Mouse (Mus musculus) layer of hippocampus, postnatal 10 days (tissue): ENCODE measurements around the gene Ankrd33b. TPM values are rescaled to one million over a fixed set of nuclear protein-coding genes. Genes with fewer than 3 reads are reported as not detected.

Source experiments
- DNase-seq, 2 experiments: peaks; one replicate each; pipeline ENCODE4 v3.0.0; 2021; ENCODE audit warnings: low spot score in 2 of 2
- long read RNA-seq: library from polyadenylated mRNA; stranded (forward); transcript quantifications from one replicate; pipeline ENCODE4 v2.0.0, GENCODE M21; 2023
- total RNA-seq, 2 experiments: library from RNA; stranded (reverse); gene quantifications; 2 replicates each; pipeline ENCODE4 v1.2.3; 2021

Ankrd33b gene
- total RNA-seq, result 10 to 100 TPM; 13.6 to 13.9 TPM
- long read RNA-seq, full-length matches to known transcripts, result 3 of 4 reads
- long read RNA-seq, partial matches to known transcripts, result 0 of 4 reads
- long read RNA-seq, other reads (novel, unspliced or antisense), result 1 of 4 reads

- DNase-seq, result peak; percentile 54 to 63
Observed at GRCm38 (mm10) chr15:31367481-31368200, at the start of gene Ankrd33b. Gene Ankrd33b (minus strand): TSS chr15:31367726.

DNA sequence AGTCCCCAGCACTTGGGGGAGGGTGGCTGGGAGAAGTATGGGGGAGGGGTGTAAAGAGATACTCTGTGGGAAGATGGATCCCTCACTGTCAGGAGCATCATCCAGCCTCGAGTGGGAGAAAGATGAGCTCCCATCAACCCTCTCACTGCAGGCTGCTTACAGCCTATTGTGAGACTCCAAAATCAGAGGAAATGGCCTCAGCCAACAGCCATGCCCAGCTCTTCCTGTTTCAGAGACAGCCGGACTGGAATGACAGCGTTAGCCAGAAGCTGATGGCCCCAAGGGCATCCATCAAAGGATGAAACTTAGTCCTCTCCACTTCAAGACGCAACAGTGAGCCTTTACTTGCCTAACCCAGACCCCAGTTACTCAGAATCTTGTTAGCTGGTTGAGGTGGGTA lies 47.7 kb upstream of the Ankrd33b start:
- no peak for DNase-seq

- DNase-seq, result no peak
Observed at GRCm38 (mm10) chr15:31414179-31414898, 46.8 kb upstream of the Ankrd33b start.

GRCm38 (mm10) chr15:31413662-31414061 lies 46.1 kb upstream of the Ankrd33b start:
- no peak for DNase-seq

- no peak for DNase-seq
Observed at GRCm38 (mm10) chr15:31412933-31413332, 45.4 kb upstream of the Ankrd33b start.

DNA sequence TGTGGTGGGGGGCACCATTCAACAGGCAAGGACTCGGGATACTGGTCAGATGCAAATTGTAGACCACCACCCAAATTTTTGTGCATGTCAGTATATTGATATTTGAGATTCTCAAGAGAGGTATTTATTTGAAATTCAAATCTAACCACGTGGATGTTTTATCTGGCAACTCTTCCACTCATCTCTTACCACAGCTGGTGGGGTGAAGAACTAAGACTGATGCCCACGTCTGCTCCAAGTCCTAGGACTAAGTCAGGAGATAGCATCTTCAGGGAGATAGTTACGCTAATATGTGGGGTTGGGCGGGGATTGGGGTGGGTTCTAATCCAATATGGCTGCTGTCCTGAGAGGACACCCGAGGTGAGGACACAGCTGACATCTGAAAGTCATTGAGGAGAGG lies 44.9 kb upstream of the Ankrd33b start:
- no peak for DNase-seq

DNA sequence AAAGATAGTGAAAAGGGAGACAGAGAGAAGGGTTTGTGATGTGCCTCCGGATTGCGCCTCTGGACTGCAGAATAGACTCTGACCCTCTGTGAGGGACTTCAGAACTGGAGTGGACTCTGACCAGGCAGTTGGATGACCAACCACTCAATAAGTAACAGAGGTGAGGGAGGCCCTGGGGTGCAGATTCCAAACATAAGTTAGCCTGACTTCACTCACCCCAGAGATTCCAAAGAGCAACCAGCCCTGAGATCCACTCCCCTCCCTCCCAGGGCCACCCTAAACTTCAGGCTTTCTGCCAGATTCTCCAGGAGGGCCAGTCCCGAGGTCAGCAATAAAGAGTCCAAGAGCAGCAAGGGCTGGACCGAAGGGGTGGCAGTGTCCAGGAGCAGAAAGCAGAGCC lies 40.0 kb upstream of the Ankrd33b start:
- DNase-seq, result no peak

GRCm38 (mm10) chr15:31406881-31407280 lies 39.4 kb upstream of the Ankrd33b start:
- no peak for DNase-seq

DNA sequence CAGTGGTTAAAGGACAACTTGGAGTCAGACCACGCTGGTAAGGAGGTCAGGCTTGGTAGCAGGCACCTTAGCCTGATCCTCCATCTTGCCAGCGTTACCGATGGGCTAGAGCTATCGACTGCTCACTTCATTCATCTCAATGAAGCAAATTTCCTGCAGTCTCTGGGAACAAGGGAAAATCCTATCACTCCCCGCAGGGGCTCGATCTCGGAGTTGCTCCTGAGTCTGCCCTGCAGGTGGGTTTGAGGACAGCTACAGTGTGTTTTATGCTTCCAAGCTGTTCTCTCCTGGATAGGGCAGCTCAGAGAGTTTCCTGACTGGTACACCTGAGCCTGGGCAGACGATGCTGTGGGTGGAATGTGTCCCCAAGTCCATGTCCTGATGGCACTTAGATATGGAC lies 36.8 kb upstream of the Ankrd33b start:
- no peak for DNase-seq

DNA sequence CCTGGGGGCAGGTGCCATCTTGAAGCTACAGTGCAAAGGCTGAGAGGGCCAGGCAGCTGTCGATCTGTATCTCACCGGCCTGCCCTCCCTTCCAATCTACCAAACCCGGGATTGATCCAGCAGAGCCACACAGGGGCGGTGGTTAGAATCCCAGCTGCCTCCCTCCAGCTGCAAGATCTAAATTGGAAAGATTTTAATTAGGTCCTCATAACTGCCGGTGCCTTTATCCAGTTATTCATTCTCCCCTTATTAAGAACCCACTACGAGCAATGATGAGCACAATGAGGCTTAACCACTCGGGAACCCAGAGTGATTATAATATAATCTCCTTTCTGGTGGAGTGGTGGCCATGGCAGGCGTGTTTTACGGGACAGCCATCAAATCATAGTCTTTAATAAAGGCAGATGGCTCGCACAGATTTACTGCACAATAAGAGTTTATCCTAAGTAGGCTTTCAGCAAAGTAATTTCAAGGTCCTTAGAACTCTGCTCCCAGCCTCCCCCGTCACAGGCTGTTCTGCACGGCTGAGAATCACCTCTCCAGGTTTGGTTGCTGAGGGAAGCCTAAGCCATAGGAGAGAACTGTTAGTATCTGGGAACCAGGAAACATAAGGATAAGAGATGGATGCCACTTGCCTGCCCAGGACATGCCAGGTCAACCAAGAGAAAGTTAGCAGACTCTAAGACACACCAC lies 34.8 kb upstream of the Ankrd33b start:
- DNase-seq, result no peak

DNA sequence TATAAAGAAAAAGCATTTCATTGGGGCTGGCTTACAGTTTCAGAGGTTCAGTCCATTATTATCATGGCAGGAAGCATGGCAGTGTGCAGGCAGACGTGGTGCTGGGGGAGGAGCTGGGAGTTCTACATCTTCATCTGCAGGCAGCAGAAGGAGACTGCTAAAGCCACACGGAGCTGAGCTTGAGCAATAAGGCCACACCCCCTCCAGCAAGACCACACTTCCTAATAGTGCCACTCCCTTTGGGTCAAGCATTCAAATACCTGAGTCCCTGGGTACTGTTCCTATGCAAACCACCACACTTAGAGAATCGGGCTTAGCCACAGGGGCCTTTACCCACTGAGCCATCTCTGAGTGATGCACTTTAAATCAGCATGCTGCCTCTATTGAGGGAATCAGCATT lies 33.4 kb upstream of the Ankrd33b start:
- DNase-seq, result no peak

DNA sequence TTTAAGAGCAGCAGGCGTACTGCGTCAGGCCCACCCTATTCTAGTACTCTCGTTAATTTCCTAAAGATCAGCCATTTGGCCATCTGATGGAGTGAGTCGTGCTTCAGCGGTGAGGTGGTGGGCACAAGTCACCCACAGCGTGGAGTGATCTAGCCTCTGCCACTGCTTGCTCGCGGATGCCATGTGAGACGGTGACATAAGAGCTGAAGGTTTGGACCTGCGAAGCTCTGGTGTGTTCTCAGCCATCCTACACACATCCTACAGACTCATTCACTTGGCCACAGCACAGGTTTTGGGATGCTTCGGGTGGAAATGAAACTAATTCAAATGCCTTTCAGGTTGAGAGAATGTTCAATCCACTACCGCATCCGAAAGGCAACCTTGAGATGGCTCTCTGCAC lies 31.2 kb upstream of the Ankrd33b start:
- DNase-seq, result no peak

- no peak for DNase-seq
Observed at GRCm38 (mm10) chr15:31397379-31397778, 29.9 kb upstream of the Ankrd33b start.

GRCm38 (mm10) chr15:31396755-31397154 lies 29.2 kb upstream of the Ankrd33b start:
- no peak for DNase-seq

GRCm38 (mm10) chr15:31395986-31396385 lies 28.5 kb upstream of the Ankrd33b start:
- DNase-seq, result no peak

- no peak for DNase-seq
Observed at GRCm38 (mm10) chr15:31393402-31393801, 25.9 kb upstream of the Ankrd33b start.

GRCm38 (mm10) chr15:31392705-31393104 lies 25.2 kb upstream of the Ankrd33b start:
- no peak for DNase-seq

DNA sequence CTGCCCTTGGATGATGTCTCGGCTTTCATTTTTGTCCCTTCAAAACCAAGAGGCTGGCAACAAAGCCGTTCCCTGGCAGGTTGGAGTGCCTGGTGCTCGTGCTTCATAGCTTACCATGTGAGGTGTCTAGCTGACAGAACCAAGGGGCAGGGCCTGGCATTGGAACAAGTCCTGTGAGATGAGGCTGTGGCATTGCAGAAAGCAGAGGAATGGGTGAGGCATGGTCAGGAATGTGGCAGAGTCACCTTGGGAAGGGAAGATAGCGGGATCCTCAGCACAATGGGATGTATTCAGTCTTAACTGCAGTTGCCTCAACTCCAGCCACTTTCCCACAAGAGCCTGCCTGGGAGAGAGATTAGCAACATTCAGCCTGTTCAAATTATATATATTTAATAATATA lies 24.6 kb upstream of the Ankrd33b start:
- DNase-seq, result no peak

DNA sequence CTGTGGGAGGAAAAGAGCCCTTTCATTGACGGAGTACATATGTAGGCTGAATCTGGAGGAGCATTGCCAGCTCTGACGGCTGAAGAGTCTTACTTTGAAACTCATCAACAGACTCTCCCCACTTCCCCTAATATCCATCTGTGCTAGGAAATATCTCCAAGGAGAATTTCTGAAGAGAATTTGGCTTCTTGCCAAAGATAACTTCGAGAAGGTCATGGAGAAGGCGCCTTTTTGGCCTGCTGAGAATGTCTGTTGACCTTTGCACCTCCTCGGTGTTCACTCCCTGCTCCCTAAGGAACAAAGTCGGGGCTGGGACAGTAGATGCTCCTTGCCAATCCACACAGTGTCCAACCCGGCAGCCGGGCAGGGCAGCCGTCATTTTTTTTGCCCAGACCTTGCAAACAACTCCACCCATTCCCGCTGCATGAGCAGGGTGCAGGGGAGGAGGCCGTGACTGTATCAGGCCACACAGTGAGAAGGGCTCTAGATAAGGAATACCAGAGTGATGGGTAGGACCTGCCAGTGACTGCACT lies 14.5 kb upstream of the Ankrd33b start:
- no peak for DNase-seq

DNA sequence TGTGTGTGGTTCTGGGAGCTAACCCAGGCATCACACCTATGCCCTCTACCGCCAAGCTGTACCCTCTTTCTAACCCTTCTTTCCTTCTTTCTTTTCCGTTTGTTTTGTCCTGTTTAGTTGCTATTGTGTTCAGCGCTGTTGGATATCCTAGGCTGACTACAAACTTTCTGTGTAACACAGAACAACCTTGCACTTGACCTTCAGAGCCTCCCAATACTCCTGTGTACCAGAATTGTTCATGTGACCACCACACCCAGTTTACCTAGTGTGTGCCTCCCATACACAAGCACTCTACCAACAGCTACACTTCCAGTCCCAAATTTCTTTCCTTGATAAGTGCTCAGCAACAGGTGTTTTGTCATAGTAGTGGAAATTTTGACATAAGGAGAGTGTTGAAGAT lies 11.9 kb upstream of the Ankrd33b start:
- DNase-seq, result no peak

GRCm38 (mm10) chr15:31375212-31375611 lies 7.7 kb upstream of the Ankrd33b start:
- no peak for DNase-seq

DNA sequence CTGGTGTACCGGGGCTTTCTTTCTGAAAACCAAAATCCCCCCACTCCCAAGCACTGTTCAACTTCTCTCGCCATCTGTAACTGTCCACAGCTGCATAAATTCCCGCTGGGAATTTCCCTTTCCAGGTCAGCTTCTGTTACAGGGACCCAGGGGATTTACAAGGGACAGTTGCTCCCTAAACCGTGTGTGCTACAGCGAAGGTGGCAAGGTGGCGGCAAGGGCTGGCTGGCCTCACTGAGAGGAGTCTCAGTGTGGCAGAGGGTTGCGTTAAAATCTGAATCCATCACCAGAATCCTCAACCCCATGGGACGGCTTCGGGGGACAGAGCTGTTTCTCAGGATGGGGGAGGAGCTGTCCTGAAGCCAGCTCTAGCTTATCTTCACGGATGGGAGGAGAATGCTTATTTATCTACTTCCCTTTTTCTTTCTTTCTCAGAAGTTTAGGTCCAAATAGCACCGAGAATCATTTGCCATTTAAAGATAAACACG lies 1.6 kb upstream of the Ankrd33b start:
- no peak for DNase-seq
